Mouse (Mus musculus) naive thymus-derived CD4-positive, alpha-beta T cell, adult 2 months (primary cell): ENCODE data around the gene Epha2.

ENCODE experiments used
- DNase-seq: peaks from one replicate; pipeline ENCODE4 v3.0.0-alpha.2; 2011; ENCODE audit warnings: low read depth

Gene Epha2

GRCm38 (mm10) chr4:141303402-141304222 is 2.6 kb downstream of the Epha2 start:
- DNase-seq = no peak

- DNase-seq = no peak
Measured at GRCm38 (mm10) chr4:141304223-141304611, 3.2 kb downstream of the Epha2 start.

GRCm38 (mm10) chr4:141306057-141306456 is 5.0 kb downstream of the Epha2 start:
- DNase-seq = no peak

GRCm38 (mm10) chr4:141308381-141308780 is 7.3 kb downstream of the Epha2 start:
- no peak for DNase-seq

- no peak for DNase-seq
Measured at GRCm38 (mm10) chr4:141308857-141309772, 8.1 kb downstream of the Epha2 start.

GRCm38 (mm10) chr4:141309773-141310145 is 8.7 kb downstream of the Epha2 start:
- no peak for DNase-seq

- DNase-seq = no peak
Measured at GRCm38 (mm10) chr4:141310191-141310606, 9.2 kb downstream of the Epha2 start.

- DNase-seq = no peak
Measured at GRCm38 (mm10) chr4:141311078-141311477, 10.0 kb downstream of the Epha2 start.

GRCm38 (mm10) chr4:141311506-141311905 is 10.5 kb downstream of the Epha2 start:
- DNase-seq = no peak

GRCm38 (mm10) chr4:141311908-141312307 is 10.9 kb downstream of the Epha2 start:
- DNase-seq = no peak

- DNase-seq = no peak
Measured at GRCm38 (mm10) chr4:141312513-141313131, 11.6 kb downstream of the Epha2 start.

- DNase-seq = no peak
Measured at GRCm38 (mm10) chr4:141313481-141313880, 12.4 kb downstream of the Epha2 start.

GRCm38 (mm10) chr4:141313924-141314323 is 12.9 kb downstream of the Epha2 start:
- DNase-seq = no peak

- DNase-seq = no peak
Measured at GRCm38 (mm10) chr4:141314745-141315144, 13.7 kb downstream of the Epha2 start.

GRCm38 (mm10) chr4:141316023-141316422 is 15.0 kb downstream of the Epha2 start:
- DNase-seq = no peak

- DNase-seq = no peak
Measured at GRCm38 (mm10) chr4:141316498-141317180, 15.6 kb downstream of the Epha2 start.

- no peak for DNase-seq
Measured at GRCm38 (mm10) chr4:141317914-141318313, 16.9 kb downstream of the Epha2 start.

- DNase-seq = no peak
Measured at GRCm38 (mm10) chr4:141322526-141322925, 21.5 kb downstream of the Epha2 start.

GRCm38 (mm10) chr4:141324771-141325191 is 23.7 kb downstream of the Epha2 start:
- DNase-seq = no peak

- DNase-seq = no peak
Measured at GRCm38 (mm10) chr4:141325636-141326035, 24.6 kb downstream of the Epha2 start.

- no peak for DNase-seq
Measured at GRCm38 (mm10) chr4:141327075-141327474, 26.0 kb downstream of the Epha2 start.

- DNase-seq = no peak
Measured at GRCm38 (mm10) chr4:141328742-141329141, 27.7 kb downstream of the Epha2 start.
